Mouse (Mus musculus): ENCODE results near the gene Smarcad1. TPM values are rescaled to one million over a fixed set of nuclear protein-coding genes. Genes with fewer than 3 reads are reported as not detected.

The Smarcad1 gene
- total RNA-seq, 2 experiments from 2014 or later, result 27.1 to 27.9 TPM

Other genes with a start within 250 kb of the Smarcad1 start
- gene Hpgds, start 102.3 kb downstream of the Smarcad1 start, total RNA-seq (2021), result 1 to 10 TPM; 1.4 to 3.4 TPM

Data from adrenal gland, adult 18-20 months (tissue).